Mouse (Mus musculus): ENCODE results near the gene Atp2a1.
"Not testable (repeated sequence)": the region's sequence is repeated elsewhere in the genome, so short reads cannot be mapped to it uniquely, and the experiment has no call there.

Gene Atp2a1

GRCm38 (mm10) chr7:126463004-126463403 is at the start of gene Atp2a1:
Gene Atp2a1, minus strand, starts transcription at chr7:126463108.
- no peak for DNase-seq (ENCODE audit: extremely low read depth, insufficient read length, low spot score)

GRCm38 (mm10) chr7:126511287-126511686 is 48.4 kb upstream of the Atp2a1 start:
- DNase-seq (ENCODE audit: extremely low read depth, insufficient read length, low spot score), result no peak

- no peak for DNase-seq (ENCODE audit: extremely low read depth, insufficient read length, low spot score)
Observed at GRCm38 (mm10) chr7:126507126-126507778, 44.3 kb upstream of the Atp2a1 start.

GRCm38 (mm10) chr7:126504913-126505312 is 42.0 kb upstream of the Atp2a1 start:
- no peak for DNase-seq (ENCODE audit: extremely low read depth, insufficient read length, low spot score)

GRCm38 (mm10) chr7:126503273-126503878 is 40.5 kb upstream of the Atp2a1 start, which contains the start of gene Atxn2l:
Gene Atxn2l, minus strand, starts transcription at chr7:126503437.
- DNase-seq (ENCODE audit: extremely low read depth, insufficient read length, low spot score), result peak; percentile 98

- DNase-seq (ENCODE audit: extremely low read depth, insufficient read length, low spot score), result no peak
Observed at GRCm38 (mm10) chr7:126502751-126503150, 39.8 kb upstream of the Atp2a1 start.

GRCm38 (mm10) chr7:126502023-126502741 is 39.3 kb upstream of the Atp2a1 start:
- DNase-seq (ENCODE audit: extremely low read depth, insufficient read length, low spot score), result peak; percentile 98

- no peak for DNase-seq (ENCODE audit: extremely low read depth, insufficient read length, low spot score)
Observed at GRCm38 (mm10) chr7:126501684-126502022, 38.7 kb upstream of the Atp2a1 start.

- no peak for DNase-seq (ENCODE audit: extremely low read depth, insufficient read length, low spot score)
Observed at GRCm38 (mm10) chr7:126499416-126499815, 36.5 kb upstream of the Atp2a1 start.

GRCm38 (mm10) chr7:126497966-126498365 is 35.1 kb upstream of the Atp2a1 start:
- DNase-seq (ENCODE audit: extremely low read depth, insufficient read length, low spot score), result no peak

GRCm38 (mm10) chr7:126496475-126496874 is 33.6 kb upstream of the Atp2a1 start:
- no peak for DNase-seq (ENCODE audit: extremely low read depth, insufficient read length, low spot score)

GRCm38 (mm10) chr7:126494120-126494519 is 31.2 kb upstream of the Atp2a1 start:
- DNase-seq (ENCODE audit: extremely low read depth, insufficient read length, low spot score), result no peak

- DNase-seq (ENCODE audit: extremely low read depth, insufficient read length, low spot score), result no peak
Observed at GRCm38 (mm10) chr7:126491973-126492372, 29.1 kb upstream of the Atp2a1 start.

- DNase-seq (ENCODE audit: extremely low read depth, insufficient read length, low spot score), result no peak
Observed at GRCm38 (mm10) chr7:126491005-126491404, 28.1 kb upstream of the Atp2a1 start.

GRCm38 (mm10) chr7:126487617-126488385 is 24.9 kb upstream of the Atp2a1 start:
- DNase-seq (ENCODE audit: extremely low read depth, insufficient read length, low spot score), result not testable (repeated sequence)

- DNase-seq (ENCODE audit: extremely low read depth, insufficient read length, low spot score), result peak; percentile 87
Observed at GRCm38 (mm10) chr7:126487052-126487483, 24.2 kb upstream of the Atp2a1 start, which contains the start of gene Tufm. Gene Tufm, plus strand, starts transcription at chr7:126487361.

- DNase-seq (ENCODE audit: extremely low read depth, insufficient read length, low spot score), result peak; percentile 90
Observed at GRCm38 (mm10) chr7:126482392-126482871, 19.5 kb upstream of the Atp2a1 start.

- no peak for DNase-seq (ENCODE audit: extremely low read depth, insufficient read length, low spot score)
Observed at GRCm38 (mm10) chr7:126481699-126482098, 18.8 kb upstream of the Atp2a1 start.

- peak; percentile 89 for DNase-seq (ENCODE audit: extremely low read depth, insufficient read length, low spot score)
Observed at GRCm38 (mm10) chr7:126474993-126475581, 12.2 kb upstream of the Atp2a1 start, which contains the start of gene Sh2b1. Gene Sh2b1, minus strand, starts transcription at chr7:126475424.

- peak; percentile 77 for DNase-seq (ENCODE audit: extremely low read depth, insufficient read length, low spot score)
Observed at GRCm38 (mm10) chr7:126474486-126474955, 11.6 kb upstream of the Atp2a1 start.

Measured in 3134 (cell line).